Mouse (Mus musculus) small intestine, adult 2 months (tissue): ENCODE data around the gene Ap2a2. TPM values are rescaled to one million over a fixed set of nuclear protein-coding genes. Genes with fewer than 3 reads are reported as not detected.

Experiments used
- H3K27ac ChIP-seq: fragments of 200-500 bp; 2 replicates; pipeline ENCODE4 v1.5.1; 2012; ENCODE audit warnings: low read depth, low read length, control low read depth, inconsistent platforms; ENCODE audit not compliant: insufficient read depth
- H3K27me3 ChIP-seq: fragments of 200-500 bp; 2 replicates; pipeline ENCODE4 v1.6.1; 2012; ENCODE audit warnings: mild to moderate bottlenecking, moderate library complexity, low read length, inconsistent platforms; ENCODE audit not compliant: control insufficient read depth, insufficient read depth
- H3K36me3 ChIP-seq: fragments of 200-500 bp; 2 replicates; pipeline ENCODE4 v1.6.1; 2012; ENCODE audit warnings: mild to moderate bottlenecking, low read length, control low read depth, inconsistent platforms; ENCODE audit not compliant: control insufficient read depth, insufficient read depth
- H3K4me1 ChIP-seq: fragments of 200-500 bp; 2 replicates; pipeline ENCODE4 v1.6.1; 2012; ENCODE audit warnings: low read length, inconsistent platforms, mixed read lengths; ENCODE audit not compliant: control insufficient read depth, insufficient read depth, insufficient read length
- H3K4me3 ChIP-seq: fragments of 200-500 bp; 2 replicates; pipeline ENCODE4 v1.5.1; 2012; ENCODE audit warnings: low read depth, mild to moderate bottlenecking, control low read depth, inconsistent platforms, low read length, moderate library complexity
- CTCF ChIP-seq: fragments of 200-500 bp; IDR thresholded peaks from 2 replicates; pipeline ENCODE4 v1.5.1; 2012; ENCODE audit warnings: low read depth, mild to moderate bottlenecking, control low read depth, inconsistent platforms, low read length, moderate library complexity, mixed read lengths; ENCODE audit not compliant: insufficient replicate concordance, insufficient read length; ENCODE audit errors: extremely low read depth
- POLR2A ChIP-seq: fragments of 200-500 bp; IDR thresholded peaks from 2 replicates; pipeline ENCODE4 v1.6.1; 2012; ENCODE audit warnings: low read depth, mild to moderate bottlenecking, control low read depth, inconsistent platforms, low read length, moderate library complexity
- WGBS: fragments of 180-500 bp; shearing (Covaris S2); methylation state at CpG from one replicate; pipeline ENCODE4 v1.1.7; 2018; 5-methylcytosine and 5-hydroxymethylcytosine counted together
- polyA plus RNA-seq: library from polyadenylated mRNA; depleted of rRNA; stranded (reverse); fragments of >200 nt; gene quantifications from 2 replicates; pipeline ENCODE4 v1.2.3, GENCODE M21; 2012

Ap2a2 gene
- polyA plus RNA-seq, 1 experiment = 109 TPM

DNA sequence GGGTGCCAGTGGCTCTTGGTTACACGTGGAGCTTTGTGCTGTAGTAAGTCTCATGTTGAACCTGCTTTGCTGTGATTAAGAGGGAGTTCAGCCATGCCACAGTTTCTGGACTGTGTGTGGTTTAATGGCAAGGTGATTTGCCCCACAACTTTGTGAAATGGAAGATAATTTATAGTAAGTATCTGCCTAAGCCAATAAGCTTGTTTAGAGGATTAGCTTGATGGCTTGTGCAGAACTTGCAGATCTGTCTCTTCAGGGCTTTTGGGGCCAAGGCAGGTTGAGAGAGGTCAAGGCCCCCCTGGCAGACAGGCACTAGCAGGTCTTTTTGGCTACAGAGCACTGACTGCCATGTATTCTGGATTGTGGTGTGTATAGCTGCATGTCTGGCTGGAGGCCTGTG, 35.0 kb downstream of the Ap2a2 start:
- H3K27ac ChIP-seq = no peak overlapping the region
- peaks cover 42% of the 10 kb centered on the region for H3K36me3 ChIP-seq
- H3K27me3 ChIP-seq = no peaks in the 10 kb centered on the region
- no peak overlapping the region for H3K4me3 ChIP-seq
- 80% methylated on average over 1 of the region's 1 CpGs for WGBS
- no peak for TF ChIP-seq POLR2A
- no peak for TF ChIP-seq CTCF
- peaks cover 9% of the 10 kb centered on the region; the same call in 1 of the 2 replicates for H3K4me1 ChIP-seq

DNA sequence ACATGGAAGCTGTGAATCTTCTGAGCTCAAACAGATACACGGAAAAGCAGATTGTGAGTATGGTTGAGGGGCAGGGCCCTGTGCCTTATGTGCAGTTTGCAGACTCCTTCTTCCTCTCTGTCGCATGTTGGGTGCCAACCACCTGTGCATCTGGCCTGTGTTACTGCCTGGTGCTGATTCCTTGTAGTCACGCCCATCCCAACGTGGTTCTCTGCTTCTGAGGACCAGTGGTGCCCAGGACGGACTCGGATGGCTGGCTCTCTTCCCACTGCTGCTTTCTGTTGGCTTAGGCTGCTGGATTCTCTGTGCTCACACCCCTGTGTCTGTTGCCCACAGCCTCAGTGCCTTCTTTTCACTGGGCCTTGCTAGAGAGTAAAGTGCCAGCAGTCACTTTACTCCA, 35.6 kb downstream of the Ap2a2 start:
- TF ChIP-seq CTCF (no peak), POLR2A (no peak)
- WGBS = 77% methylated on average over 6 of the region's 6 CpGs
- Histone ChIP-seq H3K27ac (no peak overlapping the region), H3K4me1 (peaks cover 6% of the 10 kb centered on the region; the same call in 1 of the 2 replicates), H3K27me3 (no peaks in the 10 kb centered on the region), H3K36me3 (peaks cover 48% of the 10 kb centered on the region), H3K4me3 (no peak overlapping the region)

DNA sequence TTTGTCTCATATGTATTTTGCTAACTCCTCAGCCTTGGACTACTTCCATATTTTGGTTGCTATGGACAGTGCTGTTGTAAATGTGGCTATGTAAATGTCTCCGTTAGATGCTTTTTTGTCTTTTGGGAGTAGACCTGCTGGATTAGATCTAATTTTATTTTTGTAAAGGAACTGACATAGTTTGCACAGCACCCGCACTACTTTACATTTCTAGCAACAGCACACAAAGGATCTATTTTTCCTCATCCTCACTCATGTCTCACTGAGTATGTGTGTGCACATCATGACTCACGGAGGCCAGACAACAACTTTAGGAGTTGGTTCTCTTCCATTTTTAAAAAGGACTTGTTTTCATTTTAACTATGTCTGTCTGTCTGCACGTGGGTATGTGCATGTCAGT, 45.7 kb downstream of the Ap2a2 start:
- 85% methylated on average over 4 of the region's 4 CpGs for WGBS
- Histone ChIP-seq H3K4me1 (peaks cover 16% of the 10 kb centered on the region), H3K4me3 (no peak overlapping the region), H3K27ac (no peak overlapping the region), H3K36me3 (peaks cover 72% of the 10 kb centered on the region), H3K27me3 (no peaks in the 10 kb centered on the region)
- TF ChIP-seq CTCF (no peak), POLR2A (no peak)

DNA sequence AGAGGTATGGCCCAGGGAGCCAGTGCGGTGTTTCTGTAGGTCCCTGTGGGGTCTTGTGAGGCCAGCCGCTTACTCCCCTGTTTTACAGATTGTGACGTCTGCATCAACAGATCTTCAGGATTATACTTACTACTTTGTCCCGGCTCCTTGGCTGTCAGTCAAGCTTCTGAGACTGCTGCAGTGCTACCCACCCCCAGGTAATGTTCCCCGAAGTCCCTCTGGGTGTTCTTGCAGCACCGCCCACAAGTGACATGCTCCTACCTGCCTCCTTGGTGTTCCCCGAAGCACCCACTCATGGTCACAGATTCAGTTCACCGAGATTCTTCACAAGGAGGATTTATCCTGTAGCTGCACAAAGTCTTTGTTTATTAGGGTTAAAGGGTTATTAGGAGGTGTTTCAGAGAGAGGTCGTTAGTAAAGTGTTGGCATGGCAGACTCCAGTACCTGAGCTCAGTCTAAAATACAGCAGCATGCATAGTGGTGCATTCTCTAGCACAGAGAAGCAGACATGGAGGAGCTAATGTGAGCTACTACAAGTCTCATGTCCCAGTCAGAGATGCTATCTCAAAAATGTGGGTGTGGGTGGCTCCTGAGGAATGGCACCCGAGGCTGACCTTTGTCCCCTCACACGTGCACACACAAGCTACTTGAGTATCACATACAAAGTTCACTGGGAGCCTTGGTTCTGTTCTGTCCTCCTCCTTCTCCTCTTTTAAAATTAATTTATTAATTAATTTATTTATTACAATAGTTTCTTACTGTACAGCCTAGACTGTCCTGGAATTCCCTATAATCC, 47.9 kb downstream of the Ap2a2 start:
- no peak for TF ChIP-seq CTCF
- peak overlapping the region; percentile 73 for H3K27ac ChIP-seq
- H3K27me3 ChIP-seq = no peaks in the 10 kb centered on the region
- 61% methylated on average over 11 of the region's 11 CpGs for WGBS
- peaks cover 72% of the 10 kb centered on the region for H3K36me3 ChIP-seq
- H3K4me1 ChIP-seq = peaks cover 27% of the 10 kb centered on the region
- H3K4me3 ChIP-seq = no peak overlapping the region

DNA sequence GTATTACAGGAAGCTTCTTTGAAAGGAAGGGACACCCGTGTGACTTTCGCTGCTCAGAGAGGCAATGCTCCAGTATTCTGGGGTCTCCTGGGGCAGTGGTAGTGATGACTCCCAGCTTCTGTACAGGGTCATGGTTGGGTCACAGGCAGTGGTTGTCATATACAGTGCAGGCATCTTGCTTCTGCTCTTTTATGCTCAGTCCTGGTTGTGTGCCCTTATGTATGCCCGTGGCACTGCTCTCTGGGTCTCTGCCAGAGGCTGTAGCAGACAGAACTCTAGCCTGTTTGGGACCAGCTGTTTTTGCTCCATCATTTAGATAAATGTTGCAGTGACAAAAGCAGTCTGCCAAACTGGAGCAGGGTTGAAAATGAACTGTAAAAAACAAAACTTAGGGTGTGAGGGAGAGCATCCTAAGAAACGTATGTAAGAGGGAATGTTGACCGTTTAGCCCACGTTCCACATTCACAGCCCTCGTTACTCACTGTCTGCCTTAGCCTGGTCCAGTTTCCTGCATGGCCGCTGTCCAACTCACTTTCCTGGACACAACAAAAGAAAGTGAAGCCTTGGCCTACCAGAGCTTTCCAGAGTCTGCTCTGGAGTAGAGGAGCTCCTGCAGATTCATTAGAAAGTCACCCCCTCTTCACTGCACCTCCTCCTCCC, 49.9 kb downstream of the Ap2a2 start:
- Histone ChIP-seq H3K27ac (no peak overlapping the region), H3K4me3 (no peak overlapping the region), H3K4me1 (peaks cover 29% of the 10 kb centered on the region), H3K27me3 (no peaks in the 10 kb centered on the region), H3K36me3 (peaks cover 75% of the 10 kb centered on the region)
- TF ChIP-seq CTCF (no peak), POLR2A (no peak)
- 81% methylated on average over 8 of the region's 8 CpGs for WGBS

DNA sequence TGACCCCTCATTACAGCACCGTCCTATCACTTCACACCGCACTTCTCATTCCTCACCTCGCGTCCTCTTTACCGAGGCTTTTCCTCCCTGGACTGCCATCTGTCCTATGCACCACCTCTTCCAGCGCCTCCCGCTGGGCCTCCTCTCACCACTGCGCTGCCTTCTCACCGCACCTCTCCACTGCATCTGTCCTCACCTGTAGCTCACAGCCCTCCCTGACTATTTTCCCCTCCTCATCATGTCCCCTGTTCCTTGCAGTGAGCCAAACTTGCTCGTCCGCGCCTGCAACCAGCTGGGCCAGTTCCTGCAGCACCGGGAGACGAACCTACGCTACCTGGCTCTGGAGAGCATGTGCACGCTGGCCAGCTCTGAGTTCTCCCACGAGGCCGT, 50.4 kb downstream of the Ap2a2 start:
- Histone ChIP-seq H3K27me3 (no peaks in the 10 kb centered on the region), H3K27ac (no peak overlapping the region), H3K4me3 (no peak overlapping the region), H3K4me1 (peaks cover 29% of the 10 kb centered on the region), H3K36me3 (peaks cover 75% of the 10 kb centered on the region)
- 87% methylated on average over 18 of the region's 18 CpGs for WGBS
- no peak for TF ChIP-seq CTCF
- no peak for TF ChIP-seq POLR2A

DNA sequence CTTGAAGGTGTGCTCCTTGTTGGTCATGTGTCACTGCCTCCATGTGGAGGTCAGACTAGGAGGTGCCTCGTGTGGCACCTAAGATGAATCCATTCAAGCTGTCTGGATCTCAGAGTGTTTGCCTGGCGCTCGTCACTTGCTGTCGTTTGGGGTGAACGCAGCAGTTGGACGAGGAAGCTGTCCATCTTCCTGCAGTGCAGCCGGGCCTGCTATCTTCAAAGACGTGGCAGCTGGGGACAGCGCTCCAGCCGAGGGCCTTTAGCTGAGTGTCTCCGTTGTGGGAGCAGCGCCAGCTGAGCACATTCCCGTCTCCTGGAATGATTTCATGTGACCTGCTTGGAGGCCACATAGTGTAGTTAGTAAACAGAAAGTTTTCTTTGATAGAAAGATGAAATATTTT, 50.8 kb downstream of the Ap2a2 start:
- WGBS = 79% methylated on average over 13 of the region's 13 CpGs

More for the DNA sequence above, 50.8 kb downstream of the Ap2a2 start:
- no peak overlapping the region for H3K27ac ChIP-seq
- TF ChIP-seq CTCF (no peak), POLR2A (no peak)
- H3K4me1 ChIP-seq = peaks cover 29% of the 10 kb centered on the region
- peaks cover 72% of the 10 kb centered on the region for H3K36me3 ChIP-seq
- no peaks in the 10 kb centered on the region for H3K27me3 ChIP-seq
- H3K4me3 ChIP-seq = no peak overlapping the region
